Comparison of ENCODE assay signal across 7 mouse cellular contexts in the genomic region with DNA sequence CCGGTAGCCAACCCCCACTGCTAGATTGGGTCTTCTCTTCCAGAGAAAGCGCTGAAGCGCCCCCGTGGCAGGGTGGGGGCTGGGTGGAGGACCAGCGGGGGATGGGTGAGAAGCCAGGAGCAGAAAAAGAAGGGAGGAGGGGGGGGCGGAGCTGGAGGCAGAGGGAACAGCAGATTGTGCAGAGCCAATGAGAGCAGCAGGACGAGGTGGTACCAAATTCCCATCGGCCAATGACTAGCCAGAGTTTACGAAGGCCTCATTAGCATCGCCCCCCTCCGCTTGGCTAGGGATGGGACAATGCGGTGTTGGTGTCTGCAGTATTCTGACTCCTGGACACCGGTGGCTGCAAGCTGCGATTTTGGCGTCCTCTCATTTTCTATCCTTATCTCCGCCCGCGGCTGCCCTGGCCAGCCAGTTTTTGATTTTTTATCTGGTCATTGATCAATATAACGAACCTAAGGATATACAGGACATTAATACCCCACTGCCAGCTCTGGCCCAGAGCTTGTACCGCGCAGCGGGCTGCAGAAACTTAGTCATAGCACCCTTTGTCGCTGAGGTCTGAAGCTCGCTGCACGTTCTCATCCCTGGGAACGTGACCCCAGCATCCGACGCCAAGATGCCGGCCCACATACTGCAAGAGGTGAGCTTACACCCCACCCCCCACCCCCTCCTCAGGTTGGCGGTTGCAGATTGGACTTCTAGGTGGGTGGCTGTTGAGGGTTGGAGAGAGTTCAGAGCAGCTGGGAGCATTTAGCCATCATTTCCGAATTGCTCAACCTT. TPM values are rescaled to one million over a fixed set of nuclear protein-coding genes. Genes with fewer than 3 reads are reported as not detected.
DNase-seq lines count a peak whose midpoint lies in the region; ATAC-seq and TF ChIP-seq lines count a peak whose summit lies in the region.

No protein-coding gene starts in this region.

- H3K9me3 ChIP-seq in embryonic facial prominence, embryonic 12.5 days = no peaks in the 10 kb centered on the region
- no peaks in the 10 kb centered on the region for H3K9me3 ChIP-seq in limb, embryonic 11.5 days (ENCODE audit: control insufficient read depth, low read length)
- no peaks in the 10 kb centered on the region for H3K9me3 ChIP-seq in midbrain, embryonic 13.5 days

- H3K9ac ChIP-seq in embryonic facial prominence, embryonic 12.5 days = peak overlapping the region; percentile 87
- H3K9ac ChIP-seq in limb, embryonic 11.5 days (ENCODE audit: low read length) = peak overlapping the region; percentile 95
- H3K9ac ChIP-seq in midbrain, embryonic 13.5 days (replicated peaks) = peak overlapping the region; percentile 92

- TF ChIP-seq POLR2A in kidney, adult 2 months (IDR thresholded peaks at IDR 0.05; ENCODE audit: low read depth, low read length) = peak; percentile 66

- peaks cover 41% of the 10 kb centered on the region for H3K36me3 ChIP-seq in embryonic facial prominence, embryonic 12.5 days
- H3K36me3 ChIP-seq in kidney, adult 2 months (ENCODE audit: control insufficient read depth, insufficient read depth, low read length) = no peaks in the 10 kb centered on the region
- H3K36me3 ChIP-seq in limb, embryonic 11.5 days (ENCODE audit: control insufficient read depth, insufficient read depth, low read length) = peaks cover 22% of the 10 kb centered on the region
- peaks cover 30% of the 10 kb centered on the region for H3K36me3 ChIP-seq in midbrain, embryonic 13.5 days

- H3K27ac ChIP-seq in embryonic facial prominence, embryonic 12.5 days = peak overlapping the region; percentile 99
- H3K27ac ChIP-seq in kidney, adult 2 months (ENCODE audit: insufficient read depth, low read depth, low read length) = peak overlapping the region; percentile 83
- peak overlapping the region; percentile 96 for H3K27ac ChIP-seq in limb, embryonic 11.5 days (replicated peaks; ENCODE audit: low read depth, low read length)
- peak overlapping the region; percentile 99 for H3K27ac ChIP-seq in midbrain, embryonic 13.5 days

- peak overlapping the region; percentile 98 for H3K4me2 ChIP-seq in embryonic facial prominence, embryonic 12.5 days (replicated peaks)
- peak overlapping the region; percentile 100 for H3K4me2 ChIP-seq in limb, embryonic 11.5 days (ENCODE audit: low read depth, severe bottlenecking)
- peak overlapping the region; percentile 100 for H3K4me2 ChIP-seq in midbrain, embryonic 13.5 days (replicated peaks)

- H3K27me3 ChIP-seq in embryonic facial prominence, embryonic 12.5 days = no peaks in the 10 kb centered on the region
- H3K27me3 ChIP-seq in kidney, adult 2 months (replicated peaks; ENCODE audit: control insufficient read depth, insufficient read depth, low read length) = no peaks in the 10 kb centered on the region
- no peaks in the 10 kb centered on the region for H3K27me3 ChIP-seq in limb, embryonic 11.5 days (ENCODE audit: control insufficient read depth, insufficient read depth, low read length)
- no peaks in the 10 kb centered on the region for H3K27me3 ChIP-seq in midbrain, embryonic 13.5 days

- no peak for TF ChIP-seq CTCF in kidney, adult 2 months (conservative IDR thresholded peaks at IDR 0.05; ENCODE audit: insufficient read depth, insufficient read length, low read depth, low read length)

- DNase-seq in adrenal gland, postnatal 36 days = peak; percentile 92
- peak; percentile 86 to 93 for DNase-seq in heart, adult 18-20 months
- DNase-seq in kidney, adult 2 months = peak; percentile 93
- peak; percentile 96 for DNase-seq in limb, embryonic 11.5 days (ENCODE audit: low spot score)
- DNase-seq in spleen, adult 12 weeks (ENCODE audit: low spot score) = peak; percentile 61

- peak; percentile 99 for ATAC-seq in embryonic facial prominence, embryonic 12.5 days (ENCODE audit: insufficient number of reproducible peaks, insufficient read depth, low FRiP score, low TSS enrichment)
- ATAC-seq in limb, embryonic 11.5 days (ENCODE audit: insufficient number of reproducible peaks, low FRiP score, low TSS enrichment, low read depth) = peak; percentile 94
- peak; percentile 97 for ATAC-seq in midbrain, embryonic 13.5 days

- peaks cover 38% of the 10 kb centered on the region for H3K4me1 ChIP-seq in embryonic facial prominence, embryonic 12.5 days
- peaks cover 7% of the 10 kb centered on the region; the same call in 1 of the 2 replicates for H3K4me1 ChIP-seq in kidney, adult 2 months (ENCODE audit: control insufficient read depth, insufficient read depth, low read length)
- H3K4me1 ChIP-seq in limb, embryonic 11.5 days (ENCODE audit: control insufficient read depth, insufficient read depth, low read length) = peaks cover 40% of the 10 kb centered on the region
- H3K4me1 ChIP-seq in midbrain, embryonic 13.5 days (replicated peaks) = peaks cover 60% of the 10 kb centered on the region

- 1% methylated on average over 30 of the region's 31 CpGs for WGBS in embryonic facial prominence, embryonic 12.5 days
- under 1% methylated on average over 30 of the region's 31 CpGs for WGBS in kidney, adult 2 months
- WGBS in limb, embryonic 11.5 days = 3% methylated on average over 30 of the region's 31 CpGs
- under 1% methylated on average over 30 of the region's 31 CpGs for WGBS in midbrain, embryonic 13.5 days

- peak overlapping the region; percentile 87 for H3K4me3 ChIP-seq in embryonic facial prominence, embryonic 12.5 days
- peak overlapping the region; percentile 74 for H3K4me3 ChIP-seq in kidney, adult 2 months (ENCODE audit: insufficient read depth, low read depth, low read length)
- H3K4me3 ChIP-seq in limb, embryonic 11.5 days (ENCODE audit: low read depth, low read length) = peak overlapping the region; percentile 94
- H3K4me3 ChIP-seq in midbrain, embryonic 13.5 days (replicated peaks) = peak overlapping the region; percentile 82

RNA-seq across cellular contexts. Expression of a gene that starts 0.5 kb away (rescaled TPM):
- 100 to 1,000 TPM; 596 to 993 TPM for total RNA-seq in adrenal gland, postnatal 36 days (2021)
- 294 and 311 TPM in 2 replicates for polyA plus RNA-seq in embryonic facial prominence, embryonic 12.5 days (2016; fragmentation: Nextera tagmentation; extraction: Ambion mirVana)
- total RNA-seq in heart, adult 18-20 months (2021) = 1 to 10 TPM; 9.1 to 9.4 TPM
- 61.3 and 63.9 TPM in 2 replicates for polyA plus RNA-seq in kidney, adult 2 months (2012; rRNA removed)
- 309 and 322 TPM in 2 replicates for polyA plus RNA-seq in limb, embryonic 11.5 days (2014; fragmentation: Nextera tagmentation; extraction: Ambion mirVana)
- polyA plus RNA-seq in midbrain, embryonic 13.5 days (2015; fragmentation: Nextera tagmentation; extraction: Ambion mirVana) = 254 and 259 TPM in 2 replicates

RNA-seq across cellular contexts. Expression of a gene that starts 38.9 kb away (rescaled TPM):
- total RNA-seq in adrenal gland, postnatal 36 days (2021) = 1 to 10 TPM; 5.1 to 8.5 TPM
- 0.09 TPM in 2 replicates for polyA plus RNA-seq in embryonic facial prominence, embryonic 12.5 days (2016; fragmentation: Nextera tagmentation; extraction: Ambion mirVana)
- 1 to 10 TPM; 4.3 to 7.8 TPM for total RNA-seq in heart, adult 18-20 months (2021)
- polyA plus RNA-seq in kidney, adult 2 months (2012; rRNA removed) = 0.23 and 0.26 TPM in 2 replicates
- polyA plus RNA-seq in limb, embryonic 11.5 days (2014; fragmentation: Nextera tagmentation; extraction: Ambion mirVana) = 0.09 TPM in 1 of 2 replicates, not detected in the other
- 0.08 TPM in 2 replicates for polyA plus RNA-seq in midbrain, embryonic 13.5 days (2015; fragmentation: Nextera tagmentation; extraction: Ambion mirVana)

Comparison
In these comparisons a context has a peak if more than half of its experiments do, and no peak if none do; other contexts are left out.
1. Peak in every context shown above with its lines: DNase-seq, ATAC-seq, H3K4me3 ChIP-seq and H3K27ac ChIP-seq.